Mouse (Mus musculus) embryonic fibroblast, embryonic 13.5 days (primary cell): ENCODE data around the gene L1td1. TPM values are rescaled to one million over a fixed set of nuclear protein-coding genes. Genes with fewer than 3 reads are reported as not detected.
"Not testable (repeated sequence)": the region's sequence is repeated elsewhere in the genome, so short reads cannot be mapped to it uniquely, and the experiment has no call there.

Experiments used
- H3K27ac ChIP-seq: 2 replicates; pipeline ENCODE4 v1.5.1; 2012; ENCODE audit warnings: low read length, control low read depth, inconsistent platforms; ENCODE audit not compliant: insufficient read depth
- H3K4me1 ChIP-seq: 2 replicates; pipeline ENCODE4 v1.6.1; 2011; ENCODE audit warnings: low read length; ENCODE audit not compliant: control insufficient read depth, insufficient read depth
- H3K4me3 ChIP-seq: 2 replicates; pipeline ENCODE4 v1.5.1; 2011; ENCODE audit warnings: mild to moderate bottlenecking, control low read depth, low read length; ENCODE audit not compliant: insufficient read depth
- CTCF ChIP-seq: IDR thresholded peaks from 2 replicates; pipeline ENCODE4 v1.5.1; 2011; ENCODE audit warnings: mild to moderate bottlenecking, control low read depth, low read length, moderate library complexity, borderline replicate concordance; ENCODE audit not compliant: insufficient read depth
- POLR2A ChIP-seq: IDR thresholded peaks from 2 replicates; pipeline ENCODE4 v1.6.1; 2011; ENCODE audit warnings: low read depth, mild to moderate bottlenecking, control low read depth, low read length, moderate library complexity
- polyA plus RNA-seq: library from polyadenylated mRNA; stranded (reverse); fragments of >200 nt; gene quantifications from 2 replicates; pipeline ENCODE4 v1.2.4, GENCODE M21; 2011; ENCODE audit warnings: low read depth; ENCODE audit not compliant: missing spikeins, insufficient read length

Gene L1td1
- polyA plus RNA-seq, 1 experiment, result not detected

DNA sequence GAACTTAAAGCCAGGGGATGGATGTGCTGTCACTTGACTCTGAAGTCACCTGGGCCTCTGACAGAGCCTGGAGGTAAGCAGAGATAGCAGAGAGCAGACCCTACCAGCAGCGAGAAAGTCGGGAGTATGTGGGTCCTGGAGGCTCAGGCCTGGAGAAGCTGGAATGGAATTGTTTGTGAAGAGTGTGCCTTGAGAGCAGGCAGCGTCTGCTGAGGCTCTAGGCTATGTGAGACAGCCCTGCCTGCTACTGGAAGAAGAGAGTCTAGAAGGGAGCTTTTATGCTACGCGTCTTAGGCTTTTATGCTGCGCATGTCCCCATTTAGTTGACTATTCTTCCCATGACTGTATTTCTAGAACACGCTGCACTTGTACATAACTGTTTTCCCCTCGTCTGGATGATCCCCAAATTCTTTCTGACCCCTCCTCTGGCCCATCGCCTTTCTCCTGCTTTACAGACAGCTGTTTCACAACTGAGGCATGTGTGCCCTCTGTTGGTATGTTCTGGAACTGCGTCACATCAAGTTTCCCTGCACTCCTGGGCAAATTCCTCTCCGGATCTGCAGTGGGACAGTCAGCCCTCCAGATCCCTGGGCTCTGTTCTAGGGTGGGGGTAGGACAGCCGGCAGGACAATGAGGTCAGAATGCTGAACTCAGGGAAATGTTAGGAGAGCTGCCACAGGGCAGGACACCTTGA lies 24.2 kb upstream of the L1td1 start:
- TF ChIP-seq POLR2A (no peak), CTCF (peak; percentile 74; the same call in 1 of the 2 replicates)
- H3K4me3 ChIP-seq, result no peak overlapping the region
- H3K4me1 ChIP-seq, result no peaks in the 10 kb centered on the region
- H3K27ac ChIP-seq, result no peak overlapping the region

DNA sequence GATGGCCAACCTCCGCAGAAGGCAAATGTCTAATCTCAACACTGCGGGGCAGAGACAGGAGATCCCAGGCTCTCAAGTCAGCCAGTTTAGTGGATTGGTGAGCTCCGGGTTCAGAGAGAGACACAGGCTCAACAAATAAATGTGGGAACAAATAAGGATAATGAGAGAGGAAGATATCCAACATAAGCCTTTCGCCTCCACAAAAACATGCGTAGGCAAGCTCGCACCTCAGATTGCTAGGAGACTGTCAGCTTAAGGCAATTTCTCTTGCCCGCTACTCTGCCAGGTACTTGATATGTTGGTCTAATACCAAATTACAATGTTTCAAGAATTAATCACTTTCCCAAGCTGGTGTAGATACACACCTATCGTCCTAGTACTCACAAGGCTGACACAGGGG lies 15.6 kb upstream of the L1td1 start:
- no peak overlapping the region for H3K27ac ChIP-seq
- TF ChIP-seq POLR2A (no peak), CTCF (no peak)
- no peaks in the 10 kb centered on the region for H3K4me1 ChIP-seq
- no peak overlapping the region for H3K4me3 ChIP-seq

DNA sequence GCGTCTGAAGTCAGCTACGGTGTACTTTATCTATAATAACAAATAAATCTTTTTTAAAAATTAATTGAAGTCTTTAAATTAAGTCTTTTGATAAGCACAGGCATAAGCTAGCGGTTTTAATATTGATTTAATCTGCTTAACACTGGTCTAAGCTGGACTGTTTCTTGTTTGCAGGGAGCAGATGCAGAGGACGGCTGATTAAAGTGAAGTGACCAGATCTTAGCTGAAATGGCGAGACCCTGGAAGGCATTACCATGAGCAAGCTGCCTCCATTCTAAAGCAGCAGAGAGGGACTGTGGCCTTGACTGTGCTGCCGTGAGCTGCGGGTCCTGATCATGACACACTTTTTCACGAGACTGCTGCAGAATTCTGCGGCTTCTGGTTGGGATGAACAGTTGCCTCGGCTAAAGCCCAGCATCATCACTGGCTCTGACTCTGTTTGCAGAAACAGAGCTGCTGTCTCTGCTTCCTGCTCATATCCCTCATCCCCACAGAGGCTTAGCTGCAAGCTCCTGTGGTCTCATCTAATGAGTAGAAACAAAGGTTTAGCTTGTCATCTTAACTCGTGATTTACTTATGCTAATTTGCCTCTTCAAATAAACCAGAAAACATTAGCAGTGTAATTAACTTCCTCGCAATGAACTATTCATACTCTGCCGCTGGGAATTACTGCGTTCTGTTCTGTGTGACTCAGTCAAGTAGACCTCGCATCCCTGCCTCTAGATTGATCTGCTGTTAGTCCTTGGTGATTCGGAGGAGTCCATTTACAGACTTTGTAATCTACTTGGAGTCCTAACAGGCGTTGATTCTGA lies 8.6 kb upstream of the L1td1 start:
- TF ChIP-seq POLR2A (no peak), CTCF (no peak)

DNA sequence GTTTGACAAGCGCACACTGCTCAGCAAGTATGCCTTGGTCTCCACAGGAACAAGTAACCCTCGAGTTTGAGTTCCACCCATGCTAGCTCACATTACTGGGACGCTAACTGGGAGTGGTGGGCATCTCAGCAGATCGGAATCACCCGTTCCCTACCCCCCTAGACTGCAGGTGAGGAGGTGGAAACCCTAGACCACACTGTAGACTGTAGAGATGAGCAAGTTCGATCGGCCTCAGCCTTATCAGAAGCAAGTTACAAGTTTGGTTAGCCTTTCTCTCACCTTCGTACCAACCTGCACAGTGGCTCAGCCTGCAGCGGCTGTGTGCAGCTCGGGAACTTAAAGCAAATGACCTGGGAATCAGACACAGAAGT lies 8.0 kb upstream of the L1td1 start:
- TF ChIP-seq POLR2A, result no peak
- TF ChIP-seq CTCF, result no peak
- Histone ChIP-seq H3K4me3 (no peak overlapping the region), H3K4me1 (no peaks in the 10 kb centered on the region), H3K27ac (no peak overlapping the region)

More for the DNA sequence above, 8.6 kb upstream of the L1td1 start:
- Histone ChIP-seq H3K4me3 (no peak overlapping the region), H3K4me1 (no peaks in the 10 kb centered on the region), H3K27ac (no peak overlapping the region)

DNA sequence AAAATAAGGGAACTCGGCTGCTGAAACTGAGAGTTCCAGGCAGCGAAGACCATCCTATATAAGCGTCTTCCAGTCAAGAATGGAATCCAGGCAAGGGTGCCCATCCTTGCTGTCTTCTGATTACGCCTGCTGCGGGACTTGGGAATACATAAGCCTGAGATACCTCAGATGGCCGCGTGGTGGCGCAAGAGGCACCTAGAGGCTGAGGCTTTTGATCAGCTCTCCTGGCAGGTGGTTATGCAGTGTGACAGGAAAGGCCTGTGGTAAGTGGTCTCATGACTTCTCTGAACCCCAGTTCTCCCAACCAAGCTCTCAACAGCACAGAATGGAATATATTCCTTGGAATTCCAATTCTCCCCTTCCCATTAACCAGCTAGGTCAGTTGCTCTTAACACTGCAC lies 4.1 kb upstream of the L1td1 start:
- H3K27ac ChIP-seq, result no peak overlapping the region
- no peaks in the 10 kb centered on the region for H3K4me1 ChIP-seq
- no peak overlapping the region for H3K4me3 ChIP-seq
- TF ChIP-seq CTCF (peak; percentile 67; the same call in 1 of the 2 replicates), POLR2A (no peak)

DNA sequence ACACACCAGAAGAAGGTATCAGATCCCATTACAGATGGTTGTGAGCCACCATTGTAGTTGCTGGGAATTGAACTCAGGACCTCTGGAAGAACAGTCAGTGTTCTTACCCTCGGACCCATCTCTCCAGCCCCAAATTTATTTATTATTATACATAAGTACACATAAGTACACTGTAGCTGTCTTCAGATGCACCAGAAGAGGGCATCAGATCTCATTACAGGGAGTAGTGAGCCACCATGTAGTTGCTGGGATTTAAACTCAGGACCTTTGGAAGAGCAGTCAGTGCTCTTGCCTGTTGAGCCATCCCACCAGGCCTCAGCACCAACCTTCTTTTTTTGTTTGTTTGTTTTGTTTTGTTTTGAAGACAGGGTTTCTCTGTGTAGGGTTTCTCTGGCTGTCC lies 1.9 kb upstream of the L1td1 start:
- H3K4me3 ChIP-seq, H3K4me1 ChIP-seq, H3K27ac ChIP-seq: not testable (repeated sequence)

DNA sequence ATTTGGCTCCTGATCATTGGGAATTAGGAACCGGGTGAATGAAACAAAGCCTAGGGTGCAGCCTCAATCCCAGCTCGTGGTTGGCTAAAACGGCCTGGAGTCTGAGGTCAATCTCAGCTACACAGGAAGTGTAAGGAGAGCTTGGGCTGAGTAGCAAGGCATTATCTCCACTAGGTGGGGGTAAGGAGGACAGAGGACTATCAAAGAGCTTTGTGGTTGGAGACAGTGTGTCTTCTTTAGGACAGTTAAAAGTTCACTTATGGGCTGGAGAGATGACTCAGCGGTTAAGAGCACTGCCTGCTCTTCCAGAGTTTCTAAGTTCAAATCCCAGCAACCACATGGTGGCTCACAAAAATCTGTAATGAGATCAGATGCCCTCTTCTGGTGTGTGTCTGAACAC lies 1.1 kb upstream of the L1td1 start:
- Histone ChIP-seq H3K27ac (no peak overlapping the region), H3K4me1 (no peaks in the 10 kb centered on the region), H3K4me3 (no peak overlapping the region)
- no peak for TF ChIP-seq POLR2A
- TF ChIP-seq CTCF, result no peak

DNA sequence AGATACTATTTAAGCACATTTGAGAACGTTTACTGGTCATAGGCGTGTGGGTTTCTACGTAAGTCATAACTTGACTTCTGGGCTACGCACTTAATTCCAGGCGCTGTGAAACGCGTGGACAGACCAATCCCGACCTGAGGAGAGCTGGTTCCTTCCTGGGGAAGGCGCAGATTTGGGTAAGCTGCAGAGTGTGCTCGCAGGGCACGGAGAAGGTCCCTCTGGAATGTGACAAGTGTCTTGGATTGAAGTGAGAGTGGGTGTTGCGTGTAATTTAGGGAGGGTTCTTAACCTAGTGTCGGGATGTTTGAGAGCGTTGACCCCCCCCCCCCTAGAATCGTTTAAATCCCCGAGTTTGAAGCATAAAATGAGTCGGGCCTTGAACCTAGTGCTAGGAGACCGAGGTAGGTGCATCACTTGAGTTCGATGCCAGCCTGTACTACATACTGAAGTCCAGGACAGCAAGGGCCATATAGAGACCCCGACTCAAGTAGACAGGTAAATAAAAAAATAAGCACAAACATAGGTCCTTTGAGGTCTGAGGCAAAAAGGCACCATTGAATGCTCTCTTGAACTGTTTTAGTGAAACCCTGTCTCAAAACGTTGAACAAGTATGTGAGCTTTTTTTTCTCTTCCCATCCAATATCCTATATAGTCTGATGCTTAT lies 893 bp downstream of the L1td1 start:
- Histone ChIP-seq H3K4me1 (no peaks in the 10 kb centered on the region), H3K27ac (no peak overlapping the region), H3K4me3 (no peak overlapping the region)
- no peak for TF ChIP-seq CTCF
- TF ChIP-seq POLR2A, result no peak

DNA sequence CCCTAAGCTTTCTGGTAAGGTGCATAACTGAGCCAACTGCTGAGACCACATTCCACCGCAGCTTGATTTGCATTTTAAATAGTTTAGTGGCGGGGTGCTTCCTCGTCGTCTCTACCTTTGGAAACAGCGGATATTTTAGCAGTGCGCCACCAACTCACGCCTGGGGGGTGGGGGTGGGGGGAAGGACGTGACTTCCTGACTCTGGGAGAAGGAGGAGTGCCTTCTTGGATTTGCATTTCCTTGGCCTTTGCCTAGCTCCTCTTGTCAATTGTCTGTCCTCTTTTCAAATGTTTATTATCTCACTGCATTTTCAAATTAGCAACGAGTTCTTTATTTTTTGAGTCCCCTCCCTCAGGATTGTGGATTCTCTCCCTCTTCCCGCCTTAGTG lies 1.4 kb downstream of the L1td1 start:
- Histone ChIP-seq H3K27ac (no peak overlapping the region), H3K4me1 (no peaks in the 10 kb centered on the region), H3K4me3 (no peak overlapping the region)
- TF ChIP-seq POLR2A, result no peak

DNA sequence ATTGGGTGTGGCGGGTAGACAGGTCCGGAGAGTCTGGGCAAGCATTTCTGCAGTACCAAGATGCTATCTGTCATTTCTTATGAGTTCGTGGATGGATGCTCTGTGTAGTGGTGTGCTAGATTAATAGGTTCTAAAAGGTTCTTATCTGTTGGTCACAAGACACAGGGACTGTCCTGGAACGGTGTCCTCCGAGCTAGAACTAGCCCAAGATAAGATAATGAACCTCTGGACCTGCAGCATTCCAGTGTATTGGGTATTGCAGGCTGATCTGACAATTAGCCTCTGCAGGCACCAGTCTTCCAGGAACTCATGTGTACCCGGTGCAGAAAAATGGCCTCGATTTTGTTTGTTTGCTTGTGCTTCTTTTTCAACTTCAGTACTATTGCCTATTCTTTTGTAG lies 2.2 kb downstream of the L1td1 start:
- Histone ChIP-seq H3K4me3 (no peak overlapping the region), H3K27ac (no peak overlapping the region), H3K4me1 (no peaks in the 10 kb centered on the region)
- TF ChIP-seq CTCF, result no peak
- no peak for TF ChIP-seq POLR2A
